Mouse (Mus musculus) central nervous system, embryonic 14 days (tissue): ENCODE data around the gene Zfp185. TPM values are rescaled to one million over a fixed set of nuclear protein-coding genes. Genes with fewer than 3 reads are reported as not detected.

Source experiments
- polyA plus RNA-seq: library from polyadenylated mRNA; depleted of rRNA; stranded (reverse); fragments of >200 nt; gene quantifications from 2 replicates; pipeline ENCODE4 v1.2.3, GENCODE M21; 2012; rRNA removed

The Zfp185 gene
- 1.7 and 6.1 TPM in 2 replicates for polyA plus RNA-seq

DNA sequence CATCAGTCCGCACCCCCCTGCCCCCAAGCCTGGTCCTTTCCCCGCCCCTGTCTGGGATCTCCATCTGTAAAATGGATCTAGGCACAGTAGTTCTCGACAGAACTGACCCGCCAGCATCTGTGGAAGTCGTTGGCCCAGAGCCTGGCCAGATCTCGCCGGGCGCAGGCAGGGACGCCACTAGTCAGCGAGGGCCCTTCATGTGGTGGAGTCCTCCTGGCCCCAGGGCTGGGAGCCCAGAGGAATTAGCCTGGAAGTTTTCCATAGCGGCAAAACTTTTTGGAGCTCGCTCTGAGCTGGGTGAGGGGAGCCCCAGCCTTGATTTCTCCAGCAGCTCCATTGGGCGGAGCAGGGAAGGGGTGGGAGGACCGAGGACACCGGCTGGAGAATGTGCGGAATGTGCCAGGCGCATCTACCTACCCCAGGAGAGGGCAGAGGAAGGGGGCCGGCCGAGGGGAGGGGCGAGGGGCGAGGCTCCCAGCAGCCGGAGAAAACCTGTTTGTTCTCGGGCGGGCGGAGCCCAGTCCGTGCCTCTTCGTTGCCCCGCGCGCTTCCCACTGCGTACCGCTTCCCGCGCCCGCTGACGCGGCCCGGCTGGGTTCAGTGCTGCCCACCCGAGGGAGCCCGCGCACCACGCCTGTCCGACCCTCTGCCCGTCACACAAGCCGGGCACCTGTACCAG lies at the start of gene Zfp185:
Gene Zfp185, plus strand, starts transcription at position 499 of the 679 bp plus-strand sequence.

DNA sequence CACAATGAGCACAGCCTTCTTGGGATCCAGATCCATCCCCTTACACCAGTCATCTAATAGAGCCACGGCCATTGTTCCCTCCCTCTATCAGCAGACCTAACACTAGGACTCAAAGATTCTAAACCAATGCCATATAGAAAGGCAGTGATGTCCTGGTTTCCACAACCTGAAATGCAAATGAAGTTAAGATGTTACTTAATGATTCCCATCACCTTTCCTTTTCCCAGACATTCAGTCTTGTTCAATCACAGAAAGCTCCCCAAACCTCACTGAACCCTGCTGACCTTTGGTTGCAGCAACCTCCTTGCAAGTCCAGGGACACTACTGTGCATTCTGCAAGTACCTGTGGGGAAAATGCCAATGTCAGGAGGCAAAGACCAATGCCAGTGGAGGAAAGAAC lies 49.9 kb downstream of the Zfp185 start, which contains the start of gene Pnma5:
Gene Pnma5, minus strand, starts transcription at position 101 of the 400 bp plus-strand sequence.

DNA sequence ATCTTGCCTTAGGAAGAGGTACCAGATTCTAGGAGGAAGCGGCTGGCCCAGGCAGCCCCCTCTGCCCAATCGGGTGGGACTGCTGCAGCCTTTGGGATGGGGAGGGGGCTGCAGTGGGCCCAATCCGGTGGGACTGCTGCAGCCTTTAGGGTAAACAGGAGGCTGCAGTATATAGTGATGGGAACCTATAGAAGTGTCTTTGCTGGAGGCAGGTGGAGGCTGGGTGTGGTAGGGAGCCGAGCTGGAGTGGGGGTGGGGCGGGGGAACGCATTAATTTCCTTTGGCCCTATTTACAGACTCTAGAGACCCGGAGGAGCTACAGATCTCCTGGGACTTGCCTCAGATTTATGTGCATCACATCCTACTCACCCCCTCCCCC lies 77.3 kb downstream of the Zfp185 start, which contains the start of gene Pnma3:
Gene Pnma3, plus strand, starts transcription at position 373 of the 379 bp plus-strand sequence.

Other genes with a start within 250 kb of the Zfp185 start
- 3.4 and 3.8 TPM in 2 replicates for gene Gabrq, start 162.2 kb upstream of the Zfp185 start, polyA plus RNA-seq
- 38.0 and 42.2 TPM in 2 replicates for gene Cetn2, start 68.9 kb upstream of the Zfp185 start, polyA plus RNA-seq
- gene Nsdhl, start 68.8 kb upstream of the Zfp185 start, polyA plus RNA-seq = 39.4 and 46.2 TPM in 2 replicates
- gene Pnma5, start 49.8 kb downstream of the Zfp185 start, polyA plus RNA-seq = 0.05 and 0.14 TPM in 2 replicates
- gene Pnma3, start 77.4 kb downstream of the Zfp185 start, polyA plus RNA-seq = 12.2 and 12.7 TPM in 2 replicates
- gene Xlr4a, start 95.1 kb downstream of the Zfp185 start, polyA plus RNA-seq = 0.81 and 0.97 TPM in 2 replicates
- 3.7 and 4.6 TPM in 2 replicates for gene Xlr3a, start 109.8 kb downstream of the Zfp185 start, polyA plus RNA-seq
- gene Gm14685, start 129.7 kb downstream of the Zfp185 start, polyA plus RNA-seq = 0.65 and 0.87 TPM in 2 replicates
- gene Xlr5b, start 161.5 kb downstream of the Zfp185 start, polyA plus RNA-seq = not detected in 2 replicates
- 0.38 and 0.63 TPM in 2 replicates for gene DXBay18, start 162.1 kb downstream of the Zfp185 start, polyA plus RNA-seq
- not detected in 2 replicates for gene Spin2d, start 189.7 kb downstream of the Zfp185 start, polyA plus RNA-seq
- 10.9 and 11.3 TPM in 2 replicates for gene Xlr3b, start 204.9 kb downstream of the Zfp185 start, polyA plus RNA-seq
- gene Xlr4b, start 227.0 kb downstream of the Zfp185 start, polyA plus RNA-seq = 0.57 and 0.91 TPM in 2 replicates
- gene F8a, start 241.0 kb downstream of the Zfp185 start, polyA plus RNA-seq = 13.4 and 14.4 TPM in 2 replicates